Mouse (Mus musculus): Measurements from ENCODE around the gene Spata7. TPM values are rescaled to one million over a fixed set of nuclear protein-coding genes. Genes with fewer than 3 reads are reported as not detected.
"Not testable (repeated sequence)": the region's sequence is repeated elsewhere in the genome, so short reads cannot be mapped to it uniquely, and the experiment has no call there.

Gene Spata7
- total RNA-seq (2021) = 1 to 10 TPM; 3.0 to 3.3 TPM
- long read RNA-seq, experiment 1, partial matches to known transcripts = 0 of 5 reads
- long read RNA-seq, experiment 1, other reads (novel, unspliced or antisense) = 2 of 5 reads
- long read RNA-seq, experiment 2, partial matches to known transcripts = 0 of 2 reads
- long read RNA-seq, experiment 2, other reads (novel, unspliced or antisense) = 0 of 2 reads

DNA sequence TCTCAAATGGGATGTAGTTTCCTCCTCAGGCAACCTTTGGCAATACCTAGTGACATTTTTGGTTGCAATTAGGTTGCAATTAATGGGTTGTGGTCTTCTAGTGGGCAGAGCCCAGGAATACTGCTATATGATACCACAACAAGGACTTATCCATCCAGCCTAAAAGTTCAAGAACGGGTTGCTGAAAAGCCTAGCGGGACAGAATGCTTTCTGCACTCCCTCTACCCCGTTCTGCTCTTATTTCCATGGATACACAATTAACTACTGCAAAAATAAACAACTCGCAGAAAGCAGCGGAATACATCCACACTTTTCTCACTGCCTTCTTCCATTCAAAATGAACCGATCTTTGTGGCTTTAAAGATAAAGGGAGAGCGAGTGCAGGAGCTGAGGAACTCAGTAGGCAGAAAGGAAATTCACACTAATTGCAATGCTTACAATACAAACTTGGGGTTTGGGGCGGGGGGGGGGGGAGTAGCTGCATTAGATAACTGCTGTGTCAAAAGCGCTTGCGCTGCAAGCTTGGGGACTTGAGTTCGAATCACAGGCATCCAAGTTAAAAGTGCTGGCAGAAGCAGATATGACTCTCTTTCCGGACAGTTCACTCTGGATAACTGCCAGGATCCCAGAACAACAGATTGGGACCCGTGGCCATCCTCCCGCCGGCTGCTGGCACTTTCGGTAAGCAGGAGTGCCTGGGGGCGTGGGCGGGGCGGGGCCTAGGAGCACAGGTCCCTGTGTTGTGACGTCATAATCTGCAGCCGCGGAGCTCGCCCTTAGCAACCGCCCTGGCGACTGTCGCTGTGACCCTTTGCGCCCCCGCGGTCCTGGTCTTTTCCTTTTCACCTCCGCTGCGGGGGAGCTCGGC lies at the start of gene Spata7:
Gene Spata7 (plus strand): TSS at position 766 of the 868 bp plus-strand sequence.
- peak within 1 kb of the TSS; percentile 78 for H3K27ac ChIP-seq
- intact Hi-C loops (cut with DNase I) = no loop called here
- peak within 1 kb of the TSS; percentile 84 for H3K4me3 ChIP-seq
- peak; percentile 86 for DNase-seq
- TF ChIP-seq CTCF (IDR thresholded peaks at IDR 0.05) = no peak

GRCm38 (mm10) chr12:98585302-98585701 lies 42.7 kb upstream of the Spata7 start:
- intact Hi-C loops (cut with DNase I) = no loop called here
- DNase-seq = no peak
- peak; percentile 42; the same call in 1 of the 2 replicates for TF ChIP-seq CTCF (IDR thresholded peaks at IDR 0.05)
- H3K4me3 ChIP-seq = no peak overlapping the region
- no peak overlapping the region for H3K27ac ChIP-seq

- intact Hi-C loops (cut with DNase I) = no loop called here
- no peak for TF ChIP-seq CTCF (IDR thresholded peaks at IDR 0.05)
- H3K4me3 ChIP-seq = no peak overlapping the region
Observed at GRCm38 (mm10) chr12:98588573-98588972, 39.4 kb upstream of the Spata7 start.

GRCm38 (mm10) chr12:98591016-98591415 lies 36.9 kb upstream of the Spata7 start:
- no peak for DNase-seq
- H3K4me3 ChIP-seq = no peak overlapping the region
- intact Hi-C loops (cut with DNase I) = no loop called here
- no peak overlapping the region for H3K27ac ChIP-seq
- TF ChIP-seq CTCF (IDR thresholded peaks at IDR 0.05) = no peak

More at GRCm38 (mm10) chr12:98588573-98588972, 39.4 kb upstream of the Spata7 start:
- DNase-seq = no peak
- H3K27ac ChIP-seq = no peak overlapping the region

DNA sequence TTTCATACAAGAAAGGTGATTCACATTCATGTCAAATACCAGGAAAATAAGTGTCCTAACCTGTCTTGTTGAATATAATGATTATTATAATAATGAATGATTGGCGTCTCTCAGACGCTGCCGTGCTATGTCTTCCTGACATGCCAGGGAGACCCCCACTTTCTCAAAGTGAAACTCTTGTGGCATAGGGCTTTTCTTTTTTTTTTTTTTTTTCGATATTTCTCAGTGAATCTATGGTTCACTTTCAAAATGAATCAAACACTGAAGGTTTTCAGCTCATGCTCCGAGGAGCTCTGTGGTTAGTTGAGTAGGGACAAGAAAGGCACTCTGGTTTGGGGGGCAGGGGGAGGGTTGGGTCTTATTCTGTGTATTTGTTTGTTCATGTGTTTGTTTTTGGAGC lies 27.1 kb upstream of the Spata7 start:
- no peak for DNase-seq
- no peak overlapping the region for H3K4me3 ChIP-seq
- intact Hi-C loops (cut with DNase I) = no loop called here
- TF ChIP-seq CTCF (IDR thresholded peaks at IDR 0.05) = no peak
- H3K27ac ChIP-seq = no peak overlapping the region

DNA sequence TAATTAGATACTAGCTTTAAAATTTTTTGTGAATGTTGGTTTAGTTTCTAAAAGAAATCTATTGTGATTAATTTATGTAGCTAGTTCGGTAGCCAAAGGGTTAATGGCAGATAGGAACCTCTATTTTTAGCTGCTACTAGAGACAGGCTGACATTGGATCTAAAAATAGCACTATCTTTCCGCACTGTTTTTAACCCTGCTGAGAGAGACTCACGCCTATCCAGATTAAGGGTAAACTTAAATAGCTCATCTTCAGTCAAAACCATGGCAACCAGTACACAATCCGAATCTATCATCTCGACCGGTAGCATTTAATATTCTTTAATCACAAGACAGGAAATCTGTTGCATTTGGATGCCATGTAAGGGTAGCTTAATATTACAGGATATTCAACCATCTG lies 25.8 kb upstream of the Spata7 start:
- DNase-seq = no peak
- TF ChIP-seq CTCF (IDR thresholded peaks at IDR 0.05) = no peak
- H3K4me3 ChIP-seq = peak overlapping the region; percentile 50
- H3K27ac ChIP-seq = peak overlapping the region; percentile 69
- intact Hi-C loops (cut with DNase I) = no loop called here

- TF ChIP-seq CTCF (IDR thresholded peaks at IDR 0.05) = no peak
- Histone ChIP-seq H3K4me3 (no peak overlapping the region), H3K27ac (no peak overlapping the region)
- no peak for DNase-seq
- intact Hi-C loops (cut with DNase I) = no loop called here
Observed at GRCm38 (mm10) chr12:98605264-98605663, 22.7 kb upstream of the Spata7 start.

DNA sequence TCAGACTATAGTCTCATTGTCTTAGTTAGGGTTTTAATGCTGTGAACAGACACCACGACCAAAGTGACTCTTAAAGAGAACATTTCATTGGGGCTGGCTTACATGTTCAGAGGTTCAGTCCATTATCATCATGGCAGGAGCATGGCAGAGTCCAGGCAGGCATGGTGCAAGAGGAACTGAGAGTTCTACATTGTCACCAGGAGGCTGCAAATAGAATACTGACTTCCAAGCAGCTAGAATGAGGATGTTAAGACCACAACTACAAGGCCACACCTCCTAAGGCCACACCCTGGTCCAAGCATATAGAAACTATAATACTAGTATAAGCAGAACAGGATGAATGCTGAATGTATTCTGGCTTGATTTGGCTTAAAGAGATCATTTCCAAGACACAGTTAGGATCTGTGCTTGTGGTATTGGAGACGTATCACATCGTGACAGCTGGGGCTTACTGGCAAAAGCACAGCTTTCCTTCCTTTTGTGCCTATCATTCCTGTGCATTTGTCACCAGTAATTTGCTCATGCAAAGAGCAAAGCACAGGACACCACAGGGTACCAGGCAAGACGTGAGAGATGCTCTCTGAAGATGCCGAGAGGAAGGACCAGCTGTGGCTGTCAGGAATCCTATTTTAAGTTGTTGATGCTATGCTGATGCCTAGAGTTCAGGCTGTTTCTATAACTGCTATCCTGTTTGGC lies 21.2 kb upstream of the Spata7 start:
- intact Hi-C loops (cut with DNase I) = no loop called here
- no peak overlapping the region for H3K4me3 ChIP-seq
- no peak for DNase-seq
- no peak for TF ChIP-seq CTCF (IDR thresholded peaks at IDR 0.05)
- no peak overlapping the region for H3K27ac ChIP-seq

DNA sequence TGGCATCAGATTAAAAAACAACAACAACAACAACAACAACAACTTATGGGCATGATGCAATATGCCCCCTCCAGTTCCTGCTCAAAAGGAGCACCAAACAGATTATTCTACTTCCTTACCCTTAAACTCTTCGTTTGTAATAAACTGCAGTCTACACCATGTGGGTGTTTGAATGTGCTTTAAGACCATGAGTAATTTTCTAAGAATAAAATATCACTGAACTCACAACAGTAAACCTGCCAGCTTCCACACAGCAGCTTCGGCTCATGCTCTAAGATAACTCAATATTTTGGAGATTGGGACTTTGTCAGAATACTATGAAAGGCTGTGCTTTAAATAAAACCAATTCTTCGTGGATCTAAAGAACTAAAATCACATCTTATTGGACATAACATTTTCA lies 17.6 kb upstream of the Spata7 start:
- intact Hi-C loops (cut with DNase I) = no loop called here
- no peak for TF ChIP-seq CTCF (IDR thresholded peaks at IDR 0.05)
- no peak overlapping the region for H3K4me3 ChIP-seq
- no peak overlapping the region for H3K27ac ChIP-seq
- no peak for DNase-seq

DNA sequence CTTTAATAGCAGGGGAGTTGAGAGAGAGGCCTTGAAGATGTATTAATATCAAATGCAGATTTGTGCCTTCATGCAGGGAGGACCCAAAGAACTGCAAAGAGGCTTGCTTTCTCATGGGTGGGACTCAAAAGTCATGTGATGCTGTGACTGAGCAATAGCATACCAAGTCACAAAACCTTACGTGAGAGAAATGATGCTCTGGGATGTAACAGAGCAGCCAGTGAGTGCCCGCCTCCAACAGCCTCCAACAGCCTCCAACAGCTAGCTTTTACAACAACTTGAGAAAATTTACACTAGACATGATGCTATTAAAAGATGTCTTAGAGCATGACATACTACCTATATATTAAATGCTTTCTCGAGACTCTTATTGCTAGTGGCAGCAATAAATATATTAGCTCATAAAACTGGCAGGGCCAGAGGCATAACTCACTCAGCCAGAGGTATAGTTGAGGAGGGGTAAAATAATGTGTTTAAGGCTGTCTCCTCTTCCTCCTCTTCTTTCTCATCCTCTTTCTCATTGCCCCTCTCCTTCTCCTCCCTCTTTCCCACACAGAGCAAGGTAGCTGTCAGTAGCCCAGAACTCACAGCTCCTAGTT lies 12.9 kb upstream of the Spata7 start:
- Histone ChIP-seq H3K4me3 (no peak overlapping the region), H3K27ac (no peak overlapping the region)
- no peak for DNase-seq
- TF ChIP-seq CTCF (IDR thresholded peaks at IDR 0.05) = no peak
- intact Hi-C loops (cut with DNase I) = no loop called here

- H3K4me3 ChIP-seq = no peak overlapping the region
- no peak overlapping the region for H3K27ac ChIP-seq
- DNase-seq = no peak
- intact Hi-C loops (cut with DNase I) = no loop called here
- no peak for TF ChIP-seq CTCF (IDR thresholded peaks at IDR 0.05)
Observed at GRCm38 (mm10) chr12:98615746-98616145, 12.2 kb upstream of the Spata7 start.

- intact Hi-C loops (cut with DNase I) = no loop called here
- DNase-seq = no peak
- Histone ChIP-seq H3K4me3 (no peak overlapping the region), H3K27ac (no peak overlapping the region)
- no peak for TF ChIP-seq CTCF (IDR thresholded peaks at IDR 0.05)
Observed at GRCm38 (mm10) chr12:98619496-98619895, 8.5 kb upstream of the Spata7 start.

DNA sequence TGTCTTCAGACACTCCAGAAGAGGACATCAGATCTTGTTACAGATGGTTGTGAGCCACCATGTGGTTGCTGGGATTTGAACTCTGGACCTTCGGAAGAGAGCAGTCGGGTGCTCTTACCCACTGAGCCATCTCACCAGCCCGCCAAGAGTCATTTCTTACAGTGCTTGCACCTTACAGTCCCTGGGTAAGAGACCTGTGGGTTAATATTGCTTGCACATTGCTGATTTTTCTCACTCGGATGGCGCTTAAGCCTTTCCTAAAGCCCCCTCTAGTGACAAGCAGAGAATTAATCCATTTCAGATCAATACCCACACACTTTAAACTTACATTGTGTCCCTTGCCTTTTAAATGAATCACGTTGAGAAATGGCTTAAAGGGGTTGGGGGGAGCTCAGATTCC lies 7.0 kb upstream of the Spata7 start:
- H3K27ac ChIP-seq; intact Hi-C loops (cut with DNase I); H3K4me3 ChIP-seq; DNase-seq: not testable (repeated sequence)
- peak; percentile 28; the same call in 1 of the 2 replicates for TF ChIP-seq CTCF (IDR thresholded peaks at IDR 0.05)

DNA sequence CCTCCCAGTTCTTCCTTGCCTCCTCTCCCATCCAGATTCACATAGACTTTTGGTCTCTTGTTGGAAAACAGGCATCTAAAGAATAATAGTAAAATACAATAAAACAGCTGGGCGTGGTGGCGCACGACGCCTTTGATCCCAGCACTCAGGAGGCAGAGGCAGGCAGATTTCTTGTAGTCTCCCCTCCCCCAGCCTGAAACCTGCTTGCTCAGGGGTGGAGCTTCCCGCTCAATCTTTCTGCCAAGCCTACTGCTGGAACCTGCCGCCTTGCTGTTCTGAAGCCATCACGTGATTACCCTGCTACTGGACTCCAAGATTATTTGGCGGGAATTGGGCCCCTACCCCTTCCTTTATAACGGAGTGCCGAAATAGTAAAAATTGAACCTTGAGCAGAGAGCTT lies 4.7 kb upstream of the Spata7 start:
- intact Hi-C loops (cut with DNase I); H3K27ac ChIP-seq; H3K4me3 ChIP-seq; DNase-seq: not testable (repeated sequence)
